Mouse (Mus musculus) spleen, adult 2 months (tissue): Measurements from ENCODE around the gene Rprd2.

Experiments used
- CTCF ChIP-seq: fragments of 200-500 bp; IDR thresholded peaks from 2 replicates; pipeline ENCODE4 v1.5.1; 2011; ENCODE audit warnings: mild to moderate bottlenecking, inconsistent platforms; ENCODE audit not compliant: insufficient read depth, insufficient read length, insufficient replicate concordance; ENCODE audit errors: extremely low read depth
- POLR2A ChIP-seq: fragments of 200-500 bp; IDR thresholded peaks from 2 replicates; pipeline ENCODE4 v1.6.1; 2011; ENCODE audit warnings: low read depth, low read length, inconsistent platforms

- no peak for TF ChIP-seq CTCF
- no peak for TF ChIP-seq POLR2A
Observed at GRCm38 (mm10) chr3:95842503-95843214, 24.0 kb upstream of the Rprd2 start.
